15 mouse cellular contexts compared by ENCODE assay signal in the genomic region with DNA sequence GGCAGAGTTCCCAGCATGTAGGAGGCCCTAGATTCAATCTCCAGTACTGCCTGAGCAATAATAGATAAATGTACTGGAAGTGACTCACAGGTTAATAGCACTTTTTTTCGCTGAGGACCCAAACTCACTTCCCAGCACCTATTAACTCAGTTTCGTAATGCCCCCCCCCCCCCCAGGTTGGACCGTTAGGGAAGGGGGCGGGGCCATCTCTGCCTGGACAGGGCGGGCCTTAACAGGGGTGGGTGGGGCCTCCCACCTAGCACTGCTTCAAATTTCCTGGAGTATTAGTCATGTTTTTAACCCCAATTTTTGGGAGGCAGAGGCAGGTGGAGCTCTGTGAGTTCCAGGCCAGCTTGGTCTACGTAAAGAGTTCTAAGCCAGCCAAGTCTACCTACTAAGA. TPM values are rescaled to one million over a fixed set of nuclear protein-coding genes. Genes with fewer than 3 reads are reported as not detected.
DNase-seq lines count a peak whose midpoint lies in the region; ATAC-seq and TF ChIP-seq lines count a peak whose summit lies in the region.
"Had no signal": no experiment of that assay in that cellular context is flagged by ENCODE, and none has a peak within 500 bp of the region (broad histone marks: within the 10 kb centered on the region; RNA-seq: fewer than 3 reads in every experiment).

No protein-coding gene starts in this region.

- no peak for TF ChIP-seq POLR2A in MEL (IDR thresholded peaks at IDR 0.05; ENCODE audit: control insufficient read depth in 1 of 2, insufficient read depth in 1 of 2, low read depth in 1 of 2, low read length in 2 of 2, poor library complexity in 1 of 2)
- no peak for TF ChIP-seq POLR2A in testis, adult 2 months (IDR thresholded peaks at IDR 0.05; ENCODE audit: control insufficient read depth, low read depth, low read length)

- no peak overlapping the region for H3K9ac ChIP-seq in limb, embryonic 11.5 days (ENCODE audit: low read length)
- no peak overlapping the region for H3K9ac ChIP-seq in MEL (ENCODE audit: control insufficient read depth, low read depth, low read length, poor library complexity, severe bottlenecking)

- WGBS in limb, embryonic 11.5 days = 58% methylated on average over 6 of the region's 6 CpGs
- 69% methylated on average over 6 of the region's 6 CpGs for WGBS in limb, embryonic 10.5 days

- H3K4me3 ChIP-seq in limb, embryonic 11.5 days (ENCODE audit: low read depth, low read length) = no peak overlapping the region
- no peak overlapping the region for H3K4me3 ChIP-seq in limb, embryonic 10.5 days
- H3K4me3 ChIP-seq in MEL (ENCODE audit: control insufficient read depth in 1 of 2, insufficient read depth in 1 of 2, low read depth in 2 of 2, low read length in 2 of 2) = peak overlapping the region in 1 of 2 experiments; percentile 38; a peak in 1 of 4 replicates
- peak overlapping the region; percentile 89 for H3K4me3 ChIP-seq in testis, adult 2 months (ENCODE audit: control insufficient read depth, low read depth, low read length)

- TF ChIP-seq EP300 in MEL (IDR thresholded peaks at IDR 0.05; ENCODE audit: low read depth in 1 of 2, low read length in 2 of 2) = no peak

- peak; percentile 23 for DNase-seq in adrenal gland, postnatal 10 days
- DNase-seq in adrenal gland, postnatal 25 days = no peak
- no peak for DNase-seq in limb, embryonic 11.5 days (ENCODE audit: low spot score)
- DNase-seq in limb, embryonic 10.5 days (ENCODE audit: low spot score) = no peak
- peak; percentile 56 for DNase-seq in MEL (ENCODE audit: low read depth, low spot score)
- DNase-seq in natural killer cell, adult 2 months (ENCODE audit: low spot score in 2 of 2) = no peak
- DNase-seq in urinary bladder, adult 18-20 months (ENCODE audit: low spot score in 2 of 2) = no peak

- peak; percentile 1; the same call in 1 of the 2 replicates for ATAC-seq in limb, embryonic 11.5 days (ENCODE audit: insufficient number of reproducible peaks, low FRiP score, low TSS enrichment, low read depth)

- H3K9me3 ChIP-seq in limb, embryonic 11.5 days (ENCODE audit: control insufficient read depth, low read length) = peaks cover 5% of the 10 kb centered on the region; the same call in 1 of the 2 replicates
- H3K9me3 ChIP-seq in limb, embryonic 10.5 days (replicated peaks) = 0 out of 2 replicates have a peak, but pooled peaks cover 4% of the 10 kb centered on the region
- H3K9me3 ChIP-seq in MEL (replicated peaks; ENCODE audit: insufficient read depth, low read length) = no peaks in the 10 kb centered on the region
- H3K9me3 ChIP-seq: neural tube, embryonic 15.5 days had no signal

- TF ChIP-seq CTCF in MEL (IDR thresholded peaks at IDR 0.05 in 2 of 3, conservative IDR thresholded peaks at IDR 0.05 in 1 of 3; ENCODE audit: control insufficient read depth in 1 of 3, insufficient read depth in 1 of 3, low read depth in 2 of 3, low read length in 3 of 3, poor library complexity in 1 of 3, severe bottlenecking in 1 of 3) = no peak
- TF ChIP-seq CTCF in testis, adult 2 months (IDR thresholded peaks at IDR 0.05; ENCODE audit: control insufficient read depth, insufficient read depth, insufficient replicate concordance, low read depth, low read length) = no peak

- no peak for TF ChIP-seq RAD21 in MEL (IDR thresholded peaks at IDR 0.05; ENCODE audit: low read depth, low read length)

- H3K4me2 ChIP-seq in limb, embryonic 11.5 days (ENCODE audit: low read depth, severe bottlenecking) = no peak overlapping the region

- no peak overlapping the region for H3K27ac ChIP-seq in limb, embryonic 11.5 days (replicated peaks; ENCODE audit: low read depth, low read length)
- no peak overlapping the region for H3K27ac ChIP-seq in limb, embryonic 10.5 days
- H3K27ac ChIP-seq in MEL (ENCODE audit: control insufficient read depth, low read depth, low read length) = peak overlapping the region; percentile 43
- H3K27ac ChIP-seq in testis, adult 2 months (ENCODE audit: control insufficient read depth, insufficient read depth, low read depth, low read length) = peak overlapping the region; percentile 97
- H3K27ac ChIP-seq: embryonic facial prominence, embryonic 12.5 days had no signal

- no peaks in the 10 kb centered on the region for H3K27me3 ChIP-seq in limb, embryonic 11.5 days (ENCODE audit: control insufficient read depth, insufficient read depth, low read length)
- no peaks in the 10 kb centered on the region for H3K27me3 ChIP-seq in limb, embryonic 10.5 days (ENCODE audit: low read depth, poor library complexity, severe bottlenecking)
- H3K27me3 ChIP-seq in MEL (ENCODE audit: control insufficient read depth in 1 of 2, insufficient read depth in 2 of 2, low read length in 2 of 2) = no peaks in the 10 kb centered on the region
- no peaks in the 10 kb centered on the region for H3K27me3 ChIP-seq in testis, adult 2 months (ENCODE audit: control insufficient read depth, insufficient read depth, low read length)
- H3K27me3 ChIP-seq: embryonic facial prominence, embryonic 12.5 days; heart, embryonic 12.5 days; neural tube, embryonic 15.5 days had no signal

- H3K4me1 ChIP-seq in limb, embryonic 11.5 days (ENCODE audit: control insufficient read depth, insufficient read depth, low read length) = no peaks in the 10 kb centered on the region
- peaks cover 9% of the 10 kb centered on the region for H3K4me1 ChIP-seq in limb, embryonic 10.5 days
- H3K4me1 ChIP-seq in MEL (ENCODE audit: control insufficient read depth in 1 of 2, insufficient read depth in 2 of 2, low read length in 2 of 2) = peaks cover 8 to 16% of the 10 kb centered on the region in 2 experiments; a peak in 3 of 4 replicates
- H3K4me1 ChIP-seq in testis, adult 2 months (ENCODE audit: control insufficient read depth, insufficient read depth, low read length) = peaks cover 5% of the 10 kb centered on the region

- H3K79me2 ChIP-seq in MEL (ENCODE audit: control insufficient read depth, insufficient read depth, low read length, poor library complexity) = no peaks in the 10 kb centered on the region; the same call in 1 of the 2 replicates

- H3K36me3 ChIP-seq in limb, embryonic 11.5 days (ENCODE audit: control insufficient read depth, insufficient read depth, low read length) = no peaks in the 10 kb centered on the region
- no peaks in the 10 kb centered on the region for H3K36me3 ChIP-seq in limb, embryonic 10.5 days
- H3K36me3 ChIP-seq in MEL (ENCODE audit: control insufficient read depth in 1 of 2, insufficient read depth in 2 of 2, low read length in 2 of 2) = peaks cover 0 to 12% of the 10 kb centered on the region in 2 experiments; a peak in 2 of 4 replicates
- H3K36me3 ChIP-seq in testis, adult 2 months (ENCODE audit: control insufficient read depth, insufficient read depth, low read length) = no peaks in the 10 kb centered on the region
- H3K36me3 ChIP-seq: embryonic facial prominence, embryonic 12.5 days; neural tube, embryonic 15.5 days had no signal

TF ChIP-seq in MEL, 35 proteins besides CTCF, POLR2A, EP300 and RAD21:
- TF ChIP-seq ZNF384 (IDR thresholded peaks at IDR 0.05; ENCODE audit: low read depth, low read length) (peak; percentile 36; the same call in 1 of the 2 replicates), MYB (IDR thresholded peaks at IDR 0.05; ENCODE audit: low read depth, low read length) (peak; percentile 13; the same call in 1 of the 2 replicates), ETS1 (IDR thresholded peaks at IDR 0.05; ENCODE audit: low read depth, low read length) (0 out of 2 replicates have a peak, but pooled peaks have one; percentile 19), MAFK (IDR thresholded peaks at IDR 0.05; ENCODE audit: borderline replicate concordance, low read depth, low read length) (no peak), MAX (IDR thresholded peaks at IDR 0.05; ENCODE audit: low read length) (no peak), TAL1 (IDR thresholded peaks at IDR 0.05; ENCODE audit: low read length) (peak; percentile 32), GATA1 (IDR thresholded peaks at IDR 0.05; ENCODE audit: low read depth, low read length) (peak; percentile 43; the same call in 1 of the 2 replicates)

RNA-seq across cellular contexts. Expression of gene Tesmin, which starts 0.6 kb away (rescaled TPM):
- 1 to 10 TPM; 1.2 to 1.4 TPM for total RNA-seq in adrenal gland, postnatal 10 days (2021)
- 0.52 and 0.97 TPM in 2 replicates for total RNA-seq in adrenal gland, postnatal 25 days (2021)
- polyA plus RNA-seq in limb, embryonic 11.5 days (2014; fragmentation: Nextera tagmentation; extraction: Ambion mirVana) = 0.33 and 0.36 TPM in 2 replicates
- polyA plus RNA-seq in limb, embryonic 10.5 days (2016; fragmentation: Nextera tagmentation; extraction: Ambion mirVana) = 0.20 TPM in 2 replicates
- 1.1 and 2.1 TPM in 2 replicates for total RNA-seq in MEL (2012; rRNA removed)
- 1 to 10 TPM in 1 of 2 experiments, not detected in 1; 2.2 TPM for polyA plus RNA-seq in MEL (2012; ENCODE audit: insufficient read depth in 1 of 2, insufficient read length in 2 of 2, low read depth in 1 of 2, low replicate concordance in 2 of 2, missing spikeins in 1 of 2)
- 134 and 150 TPM in 2 replicates for polyA plus RNA-seq in testis, adult 2 months (2012; rRNA removed)

RNA-seq across cellular contexts. Expression of gene Gal, which starts 26.3 kb away (rescaled TPM):
- total RNA-seq in adrenal gland, postnatal 10 days (2021) = 10 to 100 TPM; 15.8 to 18.0 TPM
- 37.1 and 44.4 TPM in 2 replicates for total RNA-seq in adrenal gland, postnatal 25 days (2021)
- 0.84 and 1.0 TPM in 2 replicates for polyA plus RNA-seq in limb, embryonic 11.5 days (2014; fragmentation: Nextera tagmentation; extraction: Ambion mirVana)
- polyA plus RNA-seq in limb, embryonic 10.5 days (2016; fragmentation: Nextera tagmentation; extraction: Ambion mirVana) = 1.6 TPM in 2 replicates
- total RNA-seq in MEL (2012; rRNA removed) = not detected in 2 replicates
- not detected for polyA plus RNA-seq in MEL (2012; ENCODE audit: insufficient read depth in 1 of 2, insufficient read length in 2 of 2, low read depth in 1 of 2, low replicate concordance in 2 of 2, missing spikeins in 1 of 2)
- 0.72 and 0.90 TPM in 2 replicates for polyA plus RNA-seq in testis, adult 2 months (2012; rRNA removed)
- total RNA-seq: common myeloid progenitor, adult 5-6 weeks; granulocyte monocyte progenitor cell, adult 5-6 weeks; heart, postnatal 36 days; left cerebral cortex, adult 18-20 months had no signal

Comparison
In these comparisons a context has a peak if more than half of its experiments do, and no peak if none do; other contexts are left out.
1. DNase-seq: peak in adrenal gland, postnatal 10 days (single experiment) and MEL (single experiment); none in adrenal gland, postnatal 25 days (single experiment), limb, embryonic 11.5 days (single experiment), limb, embryonic 10.5 days (single experiment), natural killer cell, adult 2 months (0 of 2) and urinary bladder, adult 18-20 months (0 of 2).
2. H3K27ac ChIP-seq: peak in MEL (single experiment) and testis, adult 2 months (single experiment); none in limb, embryonic 11.5 days (single experiment) and limb, embryonic 10.5 days (single experiment).
3. RNA of gene Tesmin, which starts 0.6 kb away (polyA plus RNA-seq): 134 to 150 TPM in testis, adult 2 months; 2.2 TPM in MEL, 0.33 to 0.36 TPM in limb, embryonic 11.5 days and 0.20 TPM in limb, embryonic 10.5 days; every median in the first group is over 10 times any median in the second.